Mouse (Mus musculus) embryo, embryonic 11.5 days (tissue): ENCODE measurements around the gene Slc39a11.
A peak's percentile ranks its signal among the peaks of the same experiment; 100 is the strongest.

ENCODE experiments used
- DNase-seq: peaks from one replicate; pipeline ENCODE4 v3.0.0-alpha.2; 2012; ENCODE audit warnings: low read depth, low spot score

Gene Slc39a11

DNA sequence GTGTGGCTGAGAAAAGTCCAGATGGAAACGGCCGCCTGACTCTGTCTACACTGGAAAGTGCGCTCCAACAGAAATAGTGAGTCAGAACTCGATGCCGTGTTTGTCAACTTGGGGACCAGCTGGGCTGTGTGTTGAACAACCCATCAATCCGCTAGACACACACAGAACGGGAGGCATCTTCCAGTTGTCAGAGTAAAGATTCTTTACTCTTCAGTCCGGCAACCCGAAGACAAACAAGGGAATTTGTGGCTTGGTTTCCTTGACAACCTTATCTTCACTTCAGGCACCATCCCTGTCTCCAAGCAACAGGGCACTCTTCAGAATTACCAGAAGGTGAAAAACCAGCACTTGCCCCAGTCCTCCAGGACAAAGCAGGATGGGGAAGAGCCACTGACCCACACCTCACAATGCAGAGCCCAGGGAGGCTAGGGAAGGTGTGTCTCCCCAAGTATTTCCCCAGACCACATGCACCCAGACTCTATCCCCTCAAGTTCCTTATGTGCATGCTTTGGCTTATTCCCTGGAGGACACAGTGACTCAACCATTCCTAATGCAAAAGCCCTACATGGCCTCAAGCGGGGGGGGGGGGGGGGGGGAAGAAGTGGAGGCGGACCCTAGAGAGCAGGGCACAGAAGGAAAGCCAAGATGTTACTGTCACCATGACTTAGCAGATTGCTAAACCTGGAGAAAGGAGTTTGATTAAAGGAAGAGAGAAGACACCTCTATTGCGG is 297.6 kb downstream of the Slc39a11 start:
- no peak for DNase-seq

DNA sequence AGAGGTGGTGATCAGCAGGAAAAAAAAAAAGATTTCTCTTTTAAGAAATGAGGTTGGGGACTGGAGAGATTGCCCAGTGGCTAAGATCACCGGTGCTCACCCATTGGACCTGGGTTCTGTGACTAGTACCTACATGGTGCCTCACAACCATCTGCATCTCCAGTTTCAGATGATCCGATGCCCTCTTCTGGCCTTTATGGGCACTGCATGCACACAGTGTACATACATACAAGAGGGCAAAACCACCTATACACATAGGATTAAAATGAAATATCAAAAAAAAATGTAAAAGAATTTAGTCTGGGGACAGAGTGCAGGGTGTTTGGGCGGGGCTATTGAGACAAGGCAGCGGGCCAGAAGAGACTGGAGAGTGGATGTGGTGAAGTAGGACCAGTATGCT is 299.3 kb downstream of the Slc39a11 start:
- no peak for DNase-seq

GRCm38 (mm10) chr11:113346895-113347514 is 302.9 kb downstream of the Slc39a11 start:
- DNase-seq = no peak

DNA sequence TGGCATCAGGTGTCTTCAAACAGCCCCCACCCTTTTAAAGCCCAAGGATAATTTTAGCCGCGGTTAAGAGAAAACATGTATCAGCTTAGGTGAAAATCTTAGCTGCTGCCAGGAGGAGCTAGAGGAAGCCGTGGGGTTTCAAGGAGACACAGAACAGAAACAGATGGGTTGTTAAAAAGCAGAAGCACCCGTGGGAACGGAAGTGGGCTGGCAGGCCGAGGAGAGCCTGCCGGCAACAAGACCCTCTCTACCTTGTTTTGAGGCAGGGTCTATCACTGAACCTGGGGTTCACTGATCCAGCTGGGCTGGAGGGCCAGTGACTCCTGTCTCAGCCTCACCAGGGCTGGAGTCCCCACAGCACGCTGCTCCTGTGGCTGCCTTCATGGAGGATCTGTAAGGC is 310.1 kb downstream of the Slc39a11 start:
- no peak for DNase-seq

- DNase-seq = no peak
Measured at GRCm38 (mm10) chr11:113338581-113338980, 311.3 kb downstream of the Slc39a11 start.

DNA sequence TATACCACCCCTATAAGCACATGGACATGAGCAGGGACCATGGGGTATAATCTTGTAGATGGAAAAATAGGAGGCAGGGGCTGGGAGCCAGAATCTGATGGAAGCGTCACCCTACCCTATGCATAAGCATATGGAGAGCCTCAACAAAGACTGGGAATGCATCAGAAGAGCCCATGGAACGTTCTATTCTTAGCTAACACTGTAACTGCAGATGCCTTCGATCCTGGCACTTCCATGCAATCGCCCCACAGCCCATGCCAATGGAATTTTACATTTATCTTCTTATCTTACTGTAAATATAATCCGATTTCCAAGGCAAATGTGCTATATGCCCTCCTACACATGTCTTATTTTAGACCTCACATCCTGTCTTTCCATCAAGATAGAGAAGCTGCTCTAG is 314.2 kb downstream of the Slc39a11 start:
- DNase-seq = no peak

GRCm38 (mm10) chr11:113334444-113334881 is 315.4 kb downstream of the Slc39a11 start:
- no peak for DNase-seq

GRCm38 (mm10) chr11:113333535-113333934 is 316.3 kb downstream of the Slc39a11 start:
- no peak for DNase-seq

GRCm38 (mm10) chr11:113330061-113330591 is 319.8 kb downstream of the Slc39a11 start:
- no peak for DNase-seq

DNA sequence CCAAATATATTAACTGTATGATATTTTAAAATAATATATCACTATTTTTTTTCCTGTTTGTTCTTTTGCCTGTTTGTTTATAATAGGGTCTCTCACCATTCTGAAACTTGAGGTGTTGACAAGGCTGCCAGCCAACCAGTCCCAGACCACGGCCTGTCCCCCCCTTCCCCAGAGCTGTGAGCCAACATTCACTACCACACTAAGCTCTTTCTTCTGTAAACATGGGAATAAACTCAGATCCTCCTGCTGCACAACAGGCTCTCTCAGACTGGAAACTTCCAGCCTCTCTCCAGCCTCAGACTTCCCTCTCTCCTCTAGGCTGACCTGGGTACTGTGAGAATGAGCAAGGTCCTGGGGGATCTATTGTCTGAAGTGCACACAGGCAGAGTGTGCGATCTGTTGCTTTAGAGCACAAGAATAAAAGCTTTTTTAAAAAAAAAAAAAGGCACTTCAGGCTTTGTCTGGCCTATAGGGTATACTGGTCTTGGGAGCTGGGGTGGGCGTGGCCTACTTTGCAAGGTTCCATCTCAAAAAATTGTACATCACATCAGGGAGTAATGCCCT is 322.3 kb downstream of the Slc39a11 start:
- no peak for DNase-seq

- DNase-seq = peak; percentile 54
Measured at GRCm38 (mm10) chr11:113326387-113327011, 323.4 kb downstream of the Slc39a11 start.

DNA sequence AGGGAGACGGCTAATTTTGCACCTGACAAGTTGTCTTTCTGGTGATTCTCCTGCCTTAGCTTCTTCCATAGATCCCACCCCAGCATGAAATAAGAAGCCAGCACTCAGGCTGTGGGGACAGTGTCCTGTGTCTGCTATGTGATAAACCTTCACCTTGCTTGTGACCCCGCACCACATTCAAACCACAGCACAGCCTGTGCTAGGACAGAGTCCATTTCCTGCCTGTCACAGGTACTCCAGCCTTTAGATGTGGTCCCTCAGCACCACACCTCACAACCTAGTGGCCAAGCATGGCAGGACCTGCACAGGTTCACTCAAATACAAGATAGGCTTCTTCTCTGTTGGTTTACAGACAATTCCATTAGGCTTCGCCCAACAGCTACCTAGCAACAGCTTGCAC is 328.3 kb downstream of the Slc39a11 start:
- no peak for DNase-seq

DNA sequence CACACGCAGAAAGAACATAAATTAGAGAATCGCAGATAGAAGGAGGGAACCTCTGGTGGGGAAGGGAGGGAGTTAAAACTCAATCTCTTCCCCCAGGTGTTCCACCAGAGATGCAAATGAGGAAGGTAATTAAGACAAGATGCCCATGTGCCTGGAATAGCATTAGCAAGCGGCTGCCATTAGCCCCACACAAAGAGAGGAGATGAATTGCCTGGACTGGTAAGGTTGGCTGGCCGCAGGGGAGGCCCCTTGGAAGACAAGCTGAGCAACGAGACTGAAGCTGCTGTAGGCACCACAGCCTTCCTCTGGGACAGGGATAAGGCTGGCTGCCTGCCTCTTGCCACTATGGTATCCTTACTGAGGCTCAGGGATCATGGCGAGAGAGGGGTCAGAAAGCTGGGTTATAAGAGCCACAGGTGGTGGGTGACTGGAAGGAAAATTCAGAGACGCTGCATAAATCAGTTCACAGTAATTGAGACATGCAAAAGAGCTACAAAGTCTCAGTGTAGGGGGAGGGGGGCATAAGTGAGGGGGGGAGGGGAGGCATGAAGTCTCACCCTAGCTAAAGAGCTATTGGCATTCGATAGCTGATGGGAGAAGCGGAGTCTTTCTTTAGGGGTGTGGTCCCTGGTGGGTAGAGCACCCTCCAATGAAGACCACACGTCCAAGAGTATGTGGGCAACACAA is 340.5 kb downstream of the Slc39a11 start:
- DNase-seq = no peak

GRCm38 (mm10) chr11:113308256-113308941 is 341.5 kb downstream of the Slc39a11 start:
- DNase-seq = no peak

- no peak for DNase-seq
Measured at GRCm38 (mm10) chr11:113303204-113303603, 346.7 kb downstream of the Slc39a11 start.

GRCm38 (mm10) chr11:113299492-113299891 is 350.4 kb downstream of the Slc39a11 start:
- no peak for DNase-seq

DNA sequence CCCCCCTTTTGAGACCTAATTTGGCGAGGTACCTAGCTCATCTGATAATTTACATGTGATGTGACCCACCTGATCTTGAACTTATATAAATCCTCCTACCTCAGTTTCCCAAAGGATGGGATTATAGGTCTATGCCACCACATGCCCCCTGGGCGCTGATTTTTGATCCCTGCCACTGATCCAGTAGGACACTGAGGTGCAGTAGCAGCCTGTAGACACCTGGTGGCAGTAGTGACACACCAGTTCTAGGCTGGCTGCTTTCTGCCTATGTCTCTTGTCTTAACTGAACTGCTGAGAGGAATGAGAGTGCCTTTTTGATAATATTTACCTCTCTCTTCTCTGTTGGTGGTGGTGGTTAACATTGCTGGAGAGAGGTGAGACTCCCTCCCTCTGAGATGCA is 352.1 kb downstream of the Slc39a11 start:
- DNase-seq = peak; percentile 67

- no peak for DNase-seq
Measured at GRCm38 (mm10) chr11:113296912-113297625, 352.8 kb downstream of the Slc39a11 start.

GRCm38 (mm10) chr11:113296162-113296561 is 353.7 kb downstream of the Slc39a11 start:
- peak; percentile 57 for DNase-seq

- no peak for DNase-seq
Measured at GRCm38 (mm10) chr11:113294518-113294917, 355.4 kb downstream of the Slc39a11 start.
